Mouse (Mus musculus): ENCODE results near the gene Kcnc2. TPM values are rescaled to one million over a fixed set of nuclear protein-coding genes. Genes with fewer than 3 reads are reported as not detected.

Kcnc2 gene
- polyA plus RNA-seq, 1 experiment from 2014 or later = 0.24 TPM

GRCm38 (mm10) chr10:112488751-112489150 lies 217.8 kb downstream of the Kcnc2 start:
- Histone ChIP-seq H3K27ac (ENCODE audit: low read length) (no peak overlapping the region), H3K36me3 (ENCODE audit: control insufficient read depth, insufficient read depth, low read length) (no peaks in the 10 kb centered on the region), H3K9ac (ENCODE audit: low read length) (no peak overlapping the region), H3K4me1 (replicated peaks; ENCODE audit: control insufficient read depth, insufficient read depth, low read length) (no peaks in the 10 kb centered on the region), H3K9me3 (ENCODE audit: control insufficient read depth, low read length) (no peaks in the 10 kb centered on the region), H3K4me2 (ENCODE audit: low read depth, low read length) (no peak overlapping the region), H3K27me3 (ENCODE audit: control insufficient read depth, insufficient read depth, low read depth, low read length) (no peaks in the 10 kb centered on the region), H3K4me3 (ENCODE audit: low read length) (no peak overlapping the region)
- no peak for ATAC-seq (ENCODE audit: low read depth)
- WGBS = 69% methylated on average over 4 of the region's 4 CpGs

Other genes starting within 250 kb of the Kcnc2 start
- gene Glipr1l1, start 210.9 kb upstream of the Kcnc2 start, polyA plus RNA-seq (2015; fragmentation: Nextera tagmentation; extraction: Ambion mirVana) = not detected in 2 replicates
- gene Glipr1l2, start 187.8 kb upstream of the Kcnc2 start, polyA plus RNA-seq (2015; fragmentation: Nextera tagmentation; extraction: Ambion mirVana) = not detected in 2 replicates
- not detected in 2 replicates for gene Glipr1l3, start 110.8 kb upstream of the Kcnc2 start, polyA plus RNA-seq (2015; fragmentation: Nextera tagmentation; extraction: Ambion mirVana)
- gene Caps2, start 107.5 kb upstream of the Kcnc2 start, polyA plus RNA-seq (2015; fragmentation: Nextera tagmentation; extraction: Ambion mirVana) = 1.1 and 1.3 TPM in 2 replicates